Mouse (Mus musculus) kidney, postnatal 36 days (tissue): ENCODE results near the gene Orm3.

Experiments
- DNase-seq, 2 experiments: peaks; one replicate each; pipeline ENCODE4 v3.0.0; 2021 to 2022; ENCODE audit warnings: mixed read lengths in 2 of 2

Gene Orm3

DNA sequence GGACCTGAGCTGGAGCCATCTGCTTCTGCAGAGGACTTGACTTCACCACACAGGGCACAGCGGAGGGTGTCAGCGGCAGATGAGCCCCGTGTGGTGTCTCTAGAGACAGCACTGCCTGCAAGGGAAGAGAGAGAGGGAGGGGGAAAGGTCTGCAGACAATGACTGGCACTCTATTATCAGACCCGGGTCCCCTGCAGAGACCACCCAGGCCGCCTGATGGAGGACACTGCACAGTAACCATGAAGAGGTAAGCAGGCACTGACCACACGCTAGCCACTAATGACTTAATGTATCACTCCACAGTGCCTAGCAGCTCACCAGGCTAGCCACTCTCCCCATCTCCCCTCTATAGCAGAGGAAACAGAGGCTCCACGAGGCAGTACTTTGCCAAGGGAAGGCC is 14.9 kb downstream of the Orm3 start:
- no peak for DNase-seq

- DNase-seq: peak; percentile 20 to 64
Observed at GRCm38 (mm10) chr4:63371890-63372289, 15.9 kb downstream of the Orm3 start.

GRCm38 (mm10) chr4:63373404-63373803 is 17.4 kb downstream of the Orm3 start:
- DNase-seq: no peak

DNA sequence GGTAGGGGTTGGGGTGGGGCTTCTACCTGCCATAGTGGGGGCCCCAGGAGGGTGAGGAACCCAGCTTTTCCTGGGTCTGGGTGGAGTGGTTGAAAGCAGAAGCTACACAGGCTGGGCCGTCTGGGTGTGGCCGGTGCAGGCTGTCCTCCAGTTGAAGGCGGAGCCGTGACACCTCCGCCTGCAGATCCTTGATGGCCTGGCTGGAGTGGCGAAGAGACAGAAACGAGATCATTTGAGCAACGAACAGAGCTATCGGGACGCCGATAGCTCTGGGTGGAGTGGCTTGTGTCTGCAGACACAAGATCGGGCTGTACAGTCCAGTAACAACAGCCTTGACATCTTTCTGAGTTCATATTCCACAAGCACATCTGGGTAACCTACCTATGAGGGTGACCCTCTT is 18.4 kb downstream of the Orm3 start:
- DNase-seq: no peak

DNA sequence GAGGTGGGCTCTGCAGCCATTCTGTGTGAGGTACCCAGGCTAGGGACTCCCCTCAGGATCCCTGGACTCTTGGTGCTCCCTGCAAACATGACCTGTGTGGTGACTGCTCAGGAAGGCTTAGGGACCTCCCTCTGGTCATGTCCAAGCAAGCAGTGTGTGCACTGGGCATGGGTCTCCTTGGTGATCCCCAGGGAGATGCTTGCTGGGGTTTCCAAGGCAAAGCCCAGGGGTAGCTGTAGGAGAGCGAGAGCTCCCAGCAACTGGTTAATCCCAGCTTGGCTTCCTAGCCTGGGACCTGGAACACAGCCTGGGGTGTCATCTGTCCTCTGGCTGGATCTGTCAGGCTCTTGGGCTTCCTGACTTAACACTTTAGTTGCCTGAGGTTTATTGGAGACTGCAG is 19.4 kb downstream of the Orm3 start:
- no peak for DNase-seq

DNA sequence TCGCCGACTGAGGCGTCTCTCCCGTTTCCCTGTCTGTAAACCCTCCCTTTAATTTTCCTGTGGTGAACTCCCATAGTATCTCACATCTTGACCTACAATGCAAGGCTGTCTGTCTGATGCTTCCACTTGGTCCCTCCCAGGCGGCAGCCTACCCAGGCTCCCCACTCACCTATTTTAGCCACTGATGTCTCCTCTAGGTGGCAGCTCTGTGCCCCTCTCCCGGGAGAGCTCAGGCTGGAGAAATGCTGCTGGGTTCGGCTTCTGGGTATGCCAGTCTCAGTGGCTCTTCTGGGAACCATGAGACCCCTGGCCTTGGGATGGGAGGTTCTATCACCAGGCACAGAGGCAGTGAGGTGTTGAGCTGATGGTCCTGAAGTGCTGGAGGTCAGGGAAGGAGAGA is 21.5 kb downstream of the Orm3 start:
- peak in 1 of 2 experiments; percentile 26 for DNase-seq

DNA sequence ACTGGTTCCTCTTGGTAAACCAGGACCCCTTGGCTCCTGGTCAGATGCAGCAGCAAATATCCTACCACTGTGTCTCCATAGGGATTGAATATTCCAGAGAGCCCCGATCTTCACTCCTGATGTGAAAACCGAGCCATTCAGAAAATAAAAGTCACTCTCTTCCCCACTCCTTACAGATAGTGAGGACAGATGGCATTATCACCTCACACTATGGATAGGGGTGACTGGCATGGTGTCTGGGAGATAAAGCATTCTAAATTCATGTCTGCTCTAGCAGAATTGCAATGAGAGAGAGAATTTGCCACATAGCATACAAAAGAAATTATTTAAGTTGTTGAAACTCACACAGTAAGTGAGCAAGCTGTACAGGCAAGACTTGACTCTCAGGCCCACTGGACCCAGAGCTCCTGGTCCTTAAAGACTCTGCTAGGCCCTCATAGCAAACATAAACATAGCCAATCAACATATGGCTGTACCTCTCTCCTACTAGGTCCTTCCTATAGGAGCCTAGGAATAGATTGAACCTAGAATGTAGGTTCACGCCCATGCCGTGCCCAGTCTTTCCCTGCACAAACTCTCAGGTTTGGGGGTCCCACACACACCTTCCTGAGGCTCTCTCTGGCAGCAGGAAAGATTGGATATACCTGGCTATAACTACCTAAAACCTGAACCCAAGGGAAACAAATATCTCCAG is 26.9 kb downstream of the Orm3 start:
- no peak for DNase-seq

DNA sequence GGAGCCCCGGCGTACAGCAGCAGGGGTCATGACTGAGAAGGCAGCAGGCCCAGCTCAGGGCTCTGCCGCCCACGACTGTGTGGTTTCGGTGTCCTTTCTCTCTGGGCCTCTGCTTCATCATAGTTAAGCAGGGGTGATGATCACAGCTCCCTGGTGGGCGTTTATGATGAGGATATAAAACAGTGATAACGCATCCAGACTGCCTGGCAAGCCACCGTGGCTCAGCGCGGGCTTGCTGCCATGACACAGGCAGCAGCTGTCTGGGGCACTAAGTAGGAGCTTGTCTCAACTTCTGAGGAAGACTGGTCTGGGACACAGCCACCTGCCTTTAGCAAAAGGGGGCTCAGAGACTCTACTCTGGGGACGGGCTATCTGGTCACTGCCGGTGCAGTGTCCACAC is 27.5 kb downstream of the Orm3 start:
- DNase-seq: no peak

DNA sequence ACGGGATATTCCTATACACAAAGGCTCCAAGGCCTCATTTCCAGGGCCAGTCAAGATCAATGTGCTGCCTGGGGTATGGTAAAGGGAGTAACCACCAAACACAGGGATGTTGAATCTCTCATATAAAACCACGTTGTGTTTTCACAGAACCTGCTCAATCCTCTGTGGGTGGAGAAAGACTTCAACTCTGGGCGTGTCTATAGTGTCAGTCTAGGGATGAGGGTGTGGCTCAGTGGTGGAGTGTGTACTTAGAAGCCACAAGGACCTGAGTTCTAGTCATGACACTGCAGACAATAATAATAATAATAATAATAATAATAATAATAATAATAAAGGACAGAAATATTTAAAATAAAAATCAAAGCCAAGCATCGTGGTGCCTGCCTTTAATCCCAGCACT is 28.3 kb downstream of the Orm3 start:
- no peak for DNase-seq

- DNase-seq: no peak
Observed at GRCm38 (mm10) chr4:63385253-63385652, 29.3 kb downstream of the Orm3 start.

- no peak for DNase-seq
Observed at GRCm38 (mm10) chr4:63385784-63386183, 29.8 kb downstream of the Orm3 start.

GRCm38 (mm10) chr4:63388029-63388428 is 32.1 kb downstream of the Orm3 start:
- DNase-seq: no peak

- no peak for DNase-seq
Observed at GRCm38 (mm10) chr4:63389121-63389886, 33.3 kb downstream of the Orm3 start.

- DNase-seq: no peak
Observed at GRCm38 (mm10) chr4:63389887-63390528, 34.0 kb downstream of the Orm3 start.

- no peak for DNase-seq
Observed at GRCm38 (mm10) chr4:63391322-63391721, 35.4 kb downstream of the Orm3 start.

DNA sequence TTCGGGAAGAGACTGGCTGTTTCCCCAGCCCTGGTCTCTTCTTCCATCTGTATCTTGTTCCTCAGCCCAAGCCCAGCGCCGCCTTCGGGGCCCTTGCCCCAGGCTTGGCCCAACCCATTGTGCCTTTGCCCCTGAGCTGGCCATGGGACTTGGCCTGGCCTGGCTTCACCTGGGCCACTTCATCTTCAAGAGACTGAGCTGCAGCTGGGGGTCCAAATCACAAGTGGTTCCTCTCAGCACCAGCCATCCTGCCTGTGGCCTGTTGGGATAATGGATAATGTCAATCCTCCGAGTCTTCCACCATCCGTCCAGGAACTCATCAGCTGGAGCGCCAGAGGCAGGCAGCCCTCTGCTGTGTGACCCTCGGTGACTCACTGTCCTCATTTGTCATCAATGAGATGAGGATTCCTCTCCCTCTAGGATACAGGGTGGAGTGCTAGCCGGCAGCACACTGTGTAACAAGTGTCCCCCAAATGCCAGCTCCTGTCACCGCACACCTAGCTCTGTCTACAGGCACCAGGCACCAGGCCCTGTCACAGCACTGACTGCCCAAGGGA is 42.1 kb downstream of the Orm3 start:
- no peak for DNase-seq

GRCm38 (mm10) chr4:63398854-63399609 is 43.1 kb downstream of the Orm3 start:
- DNase-seq: peak; percentile 32 to 51

GRCm38 (mm10) chr4:63399691-63400270 is 43.8 kb downstream of the Orm3 start:
- no peak for DNase-seq

DNA sequence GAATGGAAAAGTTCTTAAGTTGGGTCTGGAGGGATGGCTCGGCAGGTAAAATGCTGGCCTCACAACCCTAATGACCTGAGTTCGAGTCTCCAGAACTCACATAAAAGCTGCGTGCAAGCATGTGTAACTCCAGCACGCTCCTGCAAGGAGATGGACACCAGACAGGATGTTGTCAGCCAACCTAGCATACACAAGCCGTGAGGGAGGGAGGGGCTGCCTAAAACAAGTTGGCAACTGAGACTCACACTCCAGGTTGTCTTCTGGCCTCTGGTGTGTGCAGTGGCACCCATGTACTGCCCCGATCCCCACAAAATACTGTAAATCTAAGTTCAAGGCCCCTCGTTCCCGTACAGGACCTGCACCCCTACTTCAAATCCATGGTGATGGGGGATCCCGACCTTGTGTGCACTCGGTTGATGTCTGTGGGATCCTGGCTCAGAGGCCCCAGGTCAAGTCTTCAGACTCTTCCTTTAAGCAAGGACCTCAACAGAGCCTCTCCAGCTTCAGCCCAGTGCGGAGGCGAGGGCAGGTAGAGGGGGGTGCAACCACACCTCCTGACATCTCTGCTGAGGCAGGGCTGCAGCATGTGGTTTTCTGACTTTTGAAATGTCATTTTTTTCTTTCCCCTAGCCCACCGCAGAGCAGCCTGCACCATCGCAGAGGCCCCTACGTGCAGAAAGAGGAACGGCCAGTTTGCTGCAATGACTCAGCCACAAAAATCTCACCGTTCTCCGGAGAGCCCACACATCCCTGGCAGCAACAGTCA is 44.8 kb downstream of the Orm3 start:
- no peak for DNase-seq

DNA sequence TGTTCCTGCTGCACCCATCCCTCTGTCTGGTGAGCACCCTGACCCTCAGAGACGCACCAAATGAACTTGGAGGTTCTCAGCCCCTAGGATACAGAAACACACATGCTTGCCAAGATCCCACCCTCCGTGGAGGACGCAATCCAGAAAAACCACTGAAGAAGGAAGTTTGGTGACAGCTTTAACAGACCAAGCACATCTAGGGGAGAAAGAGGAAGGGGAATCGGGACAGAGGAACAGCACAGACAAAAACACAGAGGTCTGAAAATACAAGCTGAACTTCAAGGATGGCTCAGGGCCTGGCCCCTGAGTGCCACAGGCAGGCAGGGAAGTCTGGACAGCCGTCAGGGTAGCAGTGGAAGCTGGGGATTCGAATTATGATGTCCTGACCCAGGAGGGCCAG is 45.7 kb downstream of the Orm3 start:
- no peak for DNase-seq

DNA sequence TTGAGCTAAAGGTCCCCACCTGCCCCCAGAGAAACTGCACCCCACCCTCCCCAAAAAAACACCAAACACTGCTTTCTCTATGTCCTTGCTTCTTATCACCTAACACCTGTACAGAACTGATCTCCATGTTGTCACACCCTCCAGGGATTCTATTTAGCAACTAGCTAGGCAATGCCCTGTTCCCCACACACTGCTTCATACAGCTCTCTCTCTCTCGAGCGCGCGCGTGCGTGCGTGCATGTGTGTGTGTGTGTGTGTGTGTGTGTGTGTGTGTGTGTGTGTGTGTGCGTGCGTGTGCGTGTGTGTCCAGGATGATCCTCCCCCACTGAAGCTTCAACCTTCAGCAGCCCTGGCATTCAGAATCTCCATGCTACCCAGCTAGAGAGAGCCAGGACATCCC is 46.1 kb downstream of the Orm3 start:
- DNase-seq: no peak

DNA sequence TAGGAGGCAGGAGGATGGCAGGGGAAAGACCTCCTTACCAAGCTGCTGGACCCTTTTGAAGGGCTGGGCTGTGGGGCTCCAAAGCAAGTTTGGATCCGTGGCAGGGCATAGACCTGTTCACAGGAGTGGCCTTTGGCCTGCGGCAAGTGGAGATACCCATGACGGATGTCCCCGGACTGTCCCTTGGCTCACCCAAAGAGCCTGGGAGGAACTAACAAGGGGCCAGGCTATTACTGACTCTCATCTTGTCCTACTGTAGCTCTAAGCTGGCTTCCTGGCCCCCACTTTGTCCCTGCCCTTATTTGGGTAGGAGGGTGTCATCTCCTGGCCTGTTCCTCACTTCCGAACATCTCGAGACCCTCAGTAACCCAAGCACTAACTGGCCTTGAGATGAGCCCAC is 46.6 kb downstream of the Orm3 start:
- peak in 1 of 2 experiments; percentile 43 for DNase-seq
